8 mouse cellular contexts compared by ENCODE assay signal in genomic region chr9:58539886-58540285, GRCm38 (mm10). TPM values are rescaled to one million over a fixed set of nuclear protein-coding genes. Genes with fewer than 3 reads are reported as not detected.
DNase-seq lines count a peak whose midpoint lies in the region; ATAC-seq lines count a peak whose summit lies in the region.

No protein-coding gene starts in this region.

- no peak overlapping the region for H3K27ac ChIP-seq in embryonic facial prominence, embryonic 14.5 days (replicated peaks; ENCODE audit: low read depth, low read length)
- H3K27ac ChIP-seq in kidney, embryonic 15.5 days: no peak overlapping the region

- H3K4me3 ChIP-seq in embryonic facial prominence, embryonic 14.5 days (ENCODE audit: low read depth, low read length): no peak overlapping the region
- no peak overlapping the region for H3K4me3 ChIP-seq in kidney, embryonic 15.5 days (replicated peaks)

- peaks cover 6% of the 10 kb centered on the region for H3K4me1 ChIP-seq in embryonic facial prominence, embryonic 14.5 days (ENCODE audit: control insufficient read depth, insufficient read depth, low read length)
- peaks cover 13% of the 10 kb centered on the region for H3K4me1 ChIP-seq in kidney, embryonic 15.5 days

- no peak overlapping the region for H3K4me2 ChIP-seq in embryonic facial prominence, embryonic 14.5 days (ENCODE audit: low read depth, low read length)
- H3K4me2 ChIP-seq in kidney, embryonic 15.5 days: no peak overlapping the region

- no peaks in the 10 kb centered on the region for H3K27me3 ChIP-seq in embryonic facial prominence, embryonic 14.5 days (replicated peaks; ENCODE audit: control insufficient read depth, insufficient read depth, low read length)
- H3K27me3 ChIP-seq in kidney, embryonic 15.5 days: no peaks in the 10 kb centered on the region
- no peaks in the 10 kb centered on the region for H3K27me3 ChIP-seq in splenic B cell, adult 2 months (ENCODE audit: control insufficient read depth, insufficient read depth, low read length, poor library complexity, severe bottlenecking)

- H3K9ac ChIP-seq in embryonic facial prominence, embryonic 14.5 days (ENCODE audit: low read depth, low read length): no peak overlapping the region
- H3K9ac ChIP-seq in kidney, embryonic 15.5 days: no peak overlapping the region

- H3K36me3 ChIP-seq in embryonic facial prominence, embryonic 14.5 days (ENCODE audit: control insufficient read depth, insufficient read depth, low read length): peaks cover 43% of the 10 kb centered on the region
- peaks cover 25% of the 10 kb centered on the region for H3K36me3 ChIP-seq in kidney, embryonic 15.5 days
- no peaks in the 10 kb centered on the region for H3K36me3 ChIP-seq in splenic B cell, adult 2 months (ENCODE audit: control insufficient read depth, insufficient read depth, low read length, poor library complexity, severe bottlenecking)

- intact Hi-C loops in heart, postnatal 25 days (cut with DNase I): loop anchor here (1.0 to 5.0 kb wide), 4 partner anchors 21 to 332 kb away; no protein-coding TSS in a partner anchor

- DNase-seq in heart, adult 18-20 months: peak; percentile 52 to 79
- DNase-seq in heart, postnatal 25 days (ENCODE audit: low spot score): no peak
- peak; percentile 72 for DNase-seq in B cell, adult 2 months
- DNase-seq in adrenal gland, postnatal 25 days: peak; percentile 34
- DNase-seq in embryonic facial prominence, embryonic 14.5 days (ENCODE audit: low spot score): peak; percentile 81
- DNase-seq in splenic B cell, adult 2 months (ENCODE audit: low read depth, low spot score): peak; percentile 87

- ATAC-seq in embryonic facial prominence, embryonic 14.5 days (ENCODE audit: low read depth): peak; percentile 51; the same call in 1 of the 2 replicates
- ATAC-seq in kidney, embryonic 15.5 days (replicated peaks; ENCODE audit: low FRiP score): 0 out of 2 replicates have a peak, but pooled peaks have one; percentile 22
- peak; percentile 38; the same call in 1 of the 2 replicates for ATAC-seq in megakaryocyte progenitor cell, adult 5-6 weeks (replicated peaks; ENCODE audit: poor library complexity)

- H3K9me3 ChIP-seq in embryonic facial prominence, embryonic 14.5 days (ENCODE audit: control insufficient read depth, low read length): no peaks in the 10 kb centered on the region
- no peaks in the 10 kb centered on the region for H3K9me3 ChIP-seq in kidney, embryonic 15.5 days (replicated peaks)

- 49% methylated on average over 5 of the region's 5 CpGs for WGBS in embryonic facial prominence, embryonic 14.5 days
- WGBS in kidney, embryonic 15.5 days: 42% methylated on average over 5 of the region's 5 CpGs

RNA-seq across cellular contexts. Expression of gene Cd276, which starts 15.4 kb away (rescaled TPM):
- 1 to 10 TPM; 5.9 to 8.3 TPM for total RNA-seq in heart, adult 18-20 months (2021)
- total RNA-seq in heart, postnatal 25 days (2021): 10 to 100 TPM; 10.9 to 12.4 TPM
- 13.6 and 18.3 TPM in 2 replicates for total RNA-seq in adrenal gland, postnatal 25 days (2021)
- polyA plus RNA-seq in embryonic facial prominence, embryonic 14.5 days (2014; fragmentation: Nextera tagmentation; extraction: Ambion mirVana): 56.1 and 61.1 TPM in 2 replicates
- polyA plus RNA-seq in kidney, embryonic 15.5 days (2015; fragmentation: Nextera tagmentation; extraction: Ambion mirVana): 35.7 and 38.4 TPM in 2 replicates
- 0.10 and 0.52 TPM in 2 replicates for total RNA-seq in megakaryocyte progenitor cell, adult 5-6 weeks (2015)
- total RNA-seq in megakaryocyte progenitor cell, adult 5-6 weeks (2017): 0.20 TPM in 1 of 2 replicates, not detected in the other

RNA-seq across cellular contexts. Expression of gene Nptn, which starts 42.2 kb away (rescaled TPM):
- total RNA-seq in heart, adult 18-20 months (2021): 100 to 1,000 TPM; 113 to 123 TPM
- 100 to 1,000 TPM; 133 to 155 TPM for total RNA-seq in heart, postnatal 25 days (2021)
- 151 and 177 TPM in 2 replicates for total RNA-seq in adrenal gland, postnatal 25 days (2021)
- polyA plus RNA-seq in embryonic facial prominence, embryonic 14.5 days (2014; fragmentation: Nextera tagmentation; extraction: Ambion mirVana): 151 and 173 TPM in 2 replicates
- 124 and 136 TPM in 2 replicates for polyA plus RNA-seq in kidney, embryonic 15.5 days (2015; fragmentation: Nextera tagmentation; extraction: Ambion mirVana)
- total RNA-seq in megakaryocyte progenitor cell, adult 5-6 weeks (2015): 198 and 226 TPM in 2 replicates
- total RNA-seq in megakaryocyte progenitor cell, adult 5-6 weeks (2017): 90.3 and 106 TPM in 2 replicates

RNA-seq across cellular contexts. Expression of gene Insyn1, which starts 51.5 kb away (rescaled TPM):
- total RNA-seq in heart, adult 18-20 months (2021): 10 to 100 TPM; 28.2 to 30.7 TPM
- 10 to 100 TPM; 14.9 to 15.4 TPM for total RNA-seq in heart, postnatal 25 days (2021)
- total RNA-seq in adrenal gland, postnatal 25 days (2021): 8.0 and 10.2 TPM in 2 replicates
- 4.9 and 5.0 TPM in 2 replicates for polyA plus RNA-seq in embryonic facial prominence, embryonic 14.5 days (2014; fragmentation: Nextera tagmentation; extraction: Ambion mirVana)
- 1.4 and 2.3 TPM in 2 replicates for polyA plus RNA-seq in kidney, embryonic 15.5 days (2015; fragmentation: Nextera tagmentation; extraction: Ambion mirVana)
- not detected in 2 replicates for total RNA-seq in megakaryocyte progenitor cell, adult 5-6 weeks (2015)
- not detected in 2 replicates for total RNA-seq in megakaryocyte progenitor cell, adult 5-6 weeks (2017)
